Mouse (Mus musculus): ENCODE results near the gene Cyb5b. TPM values are rescaled to one million over a fixed set of nuclear protein-coding genes. Genes with fewer than 3 reads are reported as not detected.
A peak's percentile ranks its signal among the peaks of the same experiment; 100 is the strongest.

The Cyb5b gene
- polyA plus RNA-seq, 1 experiment from 2014 or later, result 177 TPM

DNA sequence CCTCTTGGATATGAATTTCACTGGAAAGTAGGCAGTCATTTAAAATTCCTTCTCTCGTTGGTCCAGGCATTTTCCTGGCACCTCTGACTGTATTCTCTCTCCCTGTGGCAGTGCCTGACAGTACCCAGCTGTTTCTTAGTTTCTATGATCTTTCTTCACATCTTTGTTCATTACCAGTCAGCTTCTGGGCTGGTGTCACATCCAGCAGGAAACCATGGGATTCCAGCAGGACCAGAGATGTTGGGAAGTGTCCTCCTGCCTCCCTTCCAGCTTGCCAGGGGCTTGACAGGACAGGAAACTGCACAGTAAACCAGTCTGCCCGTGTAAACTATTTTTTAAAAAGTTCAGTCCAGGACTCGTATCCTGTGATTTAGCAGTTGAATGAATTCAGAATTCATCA is 34.6 kb downstream of the Cyb5b start:
- no peaks in the 10 kb centered on the region for H3K4me1 ChIP-seq (ENCODE audit: control insufficient read depth, insufficient read depth, low read length)
- DNase-seq (ENCODE audit: low spot score, missing footprints) (peak; percentile 33), ATAC-seq (ENCODE audit: low FRiP score) (no peak)
- H3K4me3 ChIP-seq (ENCODE audit: low read depth, low read length), result no peak overlapping the region
- peaks cover 17% of the 10 kb centered on the region for H3K36me3 ChIP-seq (ENCODE audit: control insufficient read depth, insufficient read depth, low read length)
- no peaks in the 10 kb centered on the region for H3K27me3 ChIP-seq (ENCODE audit: control insufficient read depth, insufficient read depth, low read length)
- no peak overlapping the region for H3K9ac ChIP-seq (ENCODE audit: low read length)
- H3K27ac ChIP-seq (ENCODE audit: low read depth, low read length), result no peak overlapping the region
- 80% methylated on average over 3 of the region's 3 CpGs for WGBS
- no peak overlapping the region for H3K4me2 ChIP-seq
- H3K9me3 ChIP-seq (ENCODE audit: control insufficient read depth, low read length), result no peaks in the 10 kb centered on the region

DNA sequence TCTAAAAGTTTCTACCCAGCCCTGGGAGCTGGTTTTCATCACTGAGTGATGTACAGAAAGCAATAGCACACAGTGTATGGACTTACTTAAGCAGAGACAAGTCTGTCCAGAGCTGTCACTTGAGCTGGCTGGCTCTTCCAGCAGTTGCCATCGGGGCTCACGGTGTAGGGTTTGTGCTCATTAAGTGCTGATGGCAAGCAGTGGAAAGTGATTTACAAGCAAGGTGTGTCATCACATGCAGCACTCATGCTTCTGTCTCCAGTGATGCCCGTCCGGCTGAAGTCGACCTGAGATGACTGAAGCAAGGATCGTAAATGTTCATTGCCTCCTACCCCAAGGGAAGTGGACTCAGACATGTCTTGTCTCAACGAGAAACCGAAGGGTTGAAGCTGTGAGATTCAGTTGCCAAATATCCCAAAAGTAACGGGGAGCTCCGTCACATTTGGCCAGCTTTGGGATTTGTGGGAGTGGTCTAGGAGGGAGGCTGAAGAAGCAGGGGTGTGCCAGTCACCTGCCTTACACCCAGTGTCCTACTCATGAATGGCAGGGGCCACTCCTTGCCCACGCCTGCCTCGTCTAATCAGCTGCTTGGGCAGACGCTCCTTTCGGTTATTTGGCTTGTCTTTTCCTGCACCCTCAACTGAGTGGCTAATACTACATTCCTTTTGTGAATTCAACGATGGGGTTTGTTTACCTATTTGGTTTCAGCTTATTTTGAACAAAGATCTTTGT is 36.4 kb downstream of the Cyb5b start:
- Histone ChIP-seq H3K4me2 (no peak overlapping the region), H3K27me3 (ENCODE audit: control insufficient read depth, insufficient read depth, low read length) (no peaks in the 10 kb centered on the region), H3K36me3 (ENCODE audit: control insufficient read depth, insufficient read depth, low read length) (peaks cover 14% of the 10 kb centered on the region), H3K9ac (ENCODE audit: low read length) (no peak overlapping the region), H3K4me3 (ENCODE audit: low read depth, low read length) (no peak overlapping the region), H3K9me3 (ENCODE audit: control insufficient read depth, low read length) (no peaks in the 10 kb centered on the region), H3K27ac (ENCODE audit: low read depth, low read length) (no peak overlapping the region), H3K4me1 (ENCODE audit: control insufficient read depth, insufficient read depth, low read length) (no peaks in the 10 kb centered on the region)
- no peak for ATAC-seq (ENCODE audit: low FRiP score)
- DNase-seq (ENCODE audit: low spot score, missing footprints), result no peak
- WGBS, result 88% methylated on average over 15 of the region's 15 CpGs

DNA sequence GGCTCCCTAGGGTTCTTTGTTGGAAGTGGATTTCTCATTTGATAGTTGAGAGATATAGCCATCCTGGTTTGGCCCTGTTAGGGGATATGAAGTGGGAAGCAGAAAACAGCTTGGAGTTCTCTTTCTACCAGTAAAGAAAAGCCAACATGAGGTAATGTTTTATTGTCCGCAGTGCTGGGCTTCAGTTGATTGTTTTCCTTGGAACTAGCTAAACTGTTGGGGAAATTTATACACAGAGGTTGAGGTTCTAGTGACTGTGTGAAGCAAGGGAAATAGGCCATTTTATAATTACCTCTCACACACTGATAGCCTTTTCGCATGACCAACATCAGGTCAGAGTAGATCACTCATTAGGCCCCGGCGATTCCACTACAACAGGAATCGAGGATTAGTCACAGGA is 37.2 kb downstream of the Cyb5b start:
- no peak overlapping the region for H3K9ac ChIP-seq (ENCODE audit: low read length)
- no peak overlapping the region for H3K4me3 ChIP-seq (ENCODE audit: low read depth, low read length)
- ATAC-seq (ENCODE audit: low FRiP score) (no peak), DNase-seq (ENCODE audit: low spot score, missing footprints) (no peak)
- H3K9me3 ChIP-seq (ENCODE audit: control insufficient read depth, low read length), result no peaks in the 10 kb centered on the region
- peaks cover 11% of the 10 kb centered on the region for H3K36me3 ChIP-seq (ENCODE audit: control insufficient read depth, insufficient read depth, low read length)
- H3K4me1 ChIP-seq (ENCODE audit: control insufficient read depth, insufficient read depth, low read length), result no peaks in the 10 kb centered on the region
- no peaks in the 10 kb centered on the region for H3K27me3 ChIP-seq (ENCODE audit: control insufficient read depth, insufficient read depth, low read length)
- no peak overlapping the region for H3K27ac ChIP-seq (ENCODE audit: low read depth, low read length)
- 71% methylated on average over 5 of the region's 5 CpGs for WGBS
- H3K4me2 ChIP-seq, result no peak overlapping the region

DNA sequence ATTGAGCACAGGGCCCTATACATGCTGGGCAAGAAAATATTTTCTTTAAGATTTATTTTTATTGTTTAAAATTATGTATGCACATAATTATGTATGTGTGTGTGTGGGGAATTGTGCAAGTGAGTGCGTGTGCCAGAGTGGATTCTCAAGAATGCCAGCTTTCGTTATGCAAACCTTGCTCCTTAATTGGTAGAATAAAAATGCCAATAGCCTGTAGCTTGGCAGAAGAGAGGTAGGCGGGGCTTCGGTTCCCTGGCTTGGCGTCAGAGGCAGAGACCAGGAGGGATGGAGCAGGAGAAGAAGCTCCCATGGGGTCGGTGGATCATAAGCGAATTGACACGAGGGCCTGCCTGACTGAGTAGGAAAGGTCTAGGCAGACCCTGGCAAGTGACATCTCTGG is 42.2 kb downstream of the Cyb5b start:
- Histone ChIP-seq H3K36me3 (ENCODE audit: control insufficient read depth, insufficient read depth, low read length) (no peaks in the 10 kb centered on the region), H3K27me3 (ENCODE audit: control insufficient read depth, insufficient read depth, low read length) (no peaks in the 10 kb centered on the region), H3K9me3 (ENCODE audit: control insufficient read depth, low read length) (no peaks in the 10 kb centered on the region), H3K27ac (ENCODE audit: low read depth, low read length) (no peak overlapping the region), H3K4me2 (no peak overlapping the region), H3K4me1 (ENCODE audit: control insufficient read depth, insufficient read depth, low read length) (no peaks in the 10 kb centered on the region), H3K9ac (ENCODE audit: low read length) (no peak overlapping the region), H3K4me3 (ENCODE audit: low read depth, low read length) (no peak overlapping the region)
- DNase-seq (ENCODE audit: low spot score, missing footprints) (no peak), ATAC-seq (ENCODE audit: low FRiP score) (no peak)
- 73% methylated on average over 8 of the region's 8 CpGs for WGBS

DNA sequence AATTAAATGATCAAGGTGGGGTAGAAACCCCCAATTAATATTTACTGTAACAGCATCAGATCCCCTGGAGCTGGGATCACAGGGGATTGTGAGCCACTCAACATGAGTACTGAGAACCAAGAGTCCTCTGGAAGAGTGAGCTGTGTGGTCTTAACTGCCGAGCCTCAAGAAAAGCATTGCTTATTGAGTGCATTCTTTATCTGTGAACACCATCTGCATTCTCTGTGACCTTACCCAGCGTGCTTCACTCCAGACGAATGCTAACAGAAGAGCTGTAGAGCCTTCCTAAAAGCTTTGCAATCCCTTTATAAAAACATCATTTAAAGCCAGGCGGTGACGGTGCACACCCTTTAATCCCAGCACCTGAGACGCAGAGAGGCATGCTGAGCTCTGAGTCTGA is 42.9 kb downstream of the Cyb5b start:
- Histone ChIP-seq H3K36me3 (ENCODE audit: control insufficient read depth, insufficient read depth, low read length) (no peaks in the 10 kb centered on the region), H3K9ac (ENCODE audit: low read length) (no peak overlapping the region), H3K4me2 (no peak overlapping the region), H3K9me3 (ENCODE audit: control insufficient read depth, low read length) (no peaks in the 10 kb centered on the region), H3K4me3 (ENCODE audit: low read depth, low read length) (no peak overlapping the region), H3K4me1 (ENCODE audit: control insufficient read depth, insufficient read depth, low read length) (no peaks in the 10 kb centered on the region), H3K27me3 (ENCODE audit: control insufficient read depth, insufficient read depth, low read length) (no peaks in the 10 kb centered on the region), H3K27ac (ENCODE audit: low read depth, low read length) (no peak overlapping the region)
- ATAC-seq (ENCODE audit: low FRiP score) (no peak), DNase-seq (ENCODE audit: low spot score, missing footprints) (no peak)
- WGBS, result 76% methylated on average over 6 of the region's 6 CpGs

DNA sequence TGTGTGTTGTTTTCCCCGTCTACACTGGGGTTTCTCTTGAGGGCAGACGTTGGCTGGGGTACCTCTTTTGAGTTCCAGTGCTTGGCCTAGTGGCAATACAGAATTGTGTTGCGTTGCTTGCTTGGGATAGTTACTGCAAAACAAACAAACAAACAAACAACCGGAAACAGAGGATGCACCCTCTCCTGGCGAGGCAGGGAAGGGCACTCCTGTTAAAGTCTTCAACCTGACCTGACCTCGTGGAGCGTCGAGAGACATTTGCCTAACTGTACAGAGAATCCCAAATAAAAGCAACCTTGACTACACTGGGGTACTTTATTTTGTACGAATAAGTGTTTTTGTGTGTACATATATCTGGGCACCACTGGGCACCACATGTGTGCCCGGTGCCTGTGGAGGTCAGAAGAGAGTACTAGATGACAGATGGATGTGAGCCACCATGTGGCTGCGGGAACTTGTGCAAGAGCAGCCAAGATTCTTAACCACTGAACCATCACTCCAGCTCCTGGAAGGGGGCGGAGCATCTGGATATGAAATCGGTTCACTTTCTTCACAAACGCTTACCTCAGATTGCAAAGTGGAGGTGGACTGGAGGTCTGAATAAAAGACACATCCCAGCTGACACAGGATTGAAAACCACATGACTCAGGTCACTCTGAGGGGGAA is 44.5 kb downstream of the Cyb5b start:
- Histone ChIP-seq H3K9ac (ENCODE audit: low read length) (no peak overlapping the region), H3K9me3 (ENCODE audit: control insufficient read depth, low read length) (no peaks in the 10 kb centered on the region), H3K4me2 (no peak overlapping the region), H3K4me1 (ENCODE audit: control insufficient read depth, insufficient read depth, low read length) (no peaks in the 10 kb centered on the region), H3K36me3 (ENCODE audit: control insufficient read depth, insufficient read depth, low read length) (no peaks in the 10 kb centered on the region), H3K27me3 (ENCODE audit: control insufficient read depth, insufficient read depth, low read length) (no peaks in the 10 kb centered on the region), H3K27ac (ENCODE audit: low read depth, low read length) (no peak overlapping the region), H3K4me3 (ENCODE audit: low read depth, low read length) (no peak overlapping the region)
- DNase-seq (ENCODE audit: low spot score, missing footprints), result no peak
- no peak for ATAC-seq (ENCODE audit: low FRiP score)
- 91% methylated on average over 14 of the region's 14 CpGs for WGBS

DNA sequence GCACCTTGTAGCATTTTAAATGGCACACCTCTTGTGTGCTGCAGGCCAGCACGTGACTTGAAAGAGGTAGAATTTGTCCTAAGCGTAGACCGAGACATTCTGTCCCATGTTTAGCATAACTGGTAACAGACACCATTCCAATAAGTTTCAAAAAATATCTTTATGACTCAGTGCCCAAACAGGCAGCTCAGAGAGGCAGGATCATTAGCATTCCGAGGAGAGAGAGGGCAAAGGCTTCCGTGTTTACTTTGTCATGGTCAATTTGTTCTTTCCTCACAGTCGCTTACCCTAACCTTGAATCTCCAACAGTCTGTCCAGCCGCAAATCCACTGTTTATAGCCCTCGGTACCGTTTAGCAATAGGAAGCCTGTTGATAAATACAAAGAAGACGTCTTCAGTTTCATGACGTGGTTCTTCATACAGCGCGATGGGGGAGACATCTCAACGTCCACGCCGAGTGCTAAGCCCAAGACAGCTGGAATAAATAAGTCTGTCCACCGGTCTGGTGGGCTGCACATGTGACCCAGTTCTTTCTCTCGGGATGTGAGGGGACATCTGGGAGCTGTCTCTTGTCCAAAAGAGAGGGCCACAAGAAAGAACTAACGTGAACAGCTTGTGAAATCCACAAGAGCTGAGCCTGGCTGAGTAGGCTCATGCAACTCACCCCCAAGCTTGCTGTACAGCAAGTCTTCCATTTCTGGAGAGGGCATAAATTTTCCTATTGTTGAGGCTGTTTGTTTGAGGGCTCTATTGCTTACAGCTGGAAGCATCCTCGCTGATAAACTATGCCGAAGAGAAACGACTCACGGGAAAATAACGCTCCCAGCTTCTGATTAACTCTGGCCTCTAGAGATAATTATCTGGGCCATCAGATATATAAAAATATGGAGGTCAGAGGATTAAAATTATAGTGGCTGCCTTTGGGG is 47.7 kb downstream of the Cyb5b start:
- DNase-seq (ENCODE audit: low spot score, missing footprints), result no peak
- Histone ChIP-seq H3K4me2 (no peak overlapping the region), H3K4me1 (ENCODE audit: control insufficient read depth, insufficient read depth, low read length) (no peaks in the 10 kb centered on the region), H3K27me3 (ENCODE audit: control insufficient read depth, insufficient read depth, low read length) (no peaks in the 10 kb centered on the region), H3K9ac (ENCODE audit: low read length) (no peak overlapping the region), H3K4me3 (ENCODE audit: low read depth, low read length) (no peak overlapping the region), H3K36me3 (ENCODE audit: control insufficient read depth, insufficient read depth, low read length) (no peaks in the 10 kb centered on the region), H3K27ac (ENCODE audit: low read depth, low read length) (no peak overlapping the region), H3K9me3 (ENCODE audit: control insufficient read depth, low read length) (no peaks in the 10 kb centered on the region)
- 75% methylated on average over 24 of the region's 24 CpGs for WGBS
- ATAC-seq (ENCODE audit: low FRiP score), result no peak

DNA sequence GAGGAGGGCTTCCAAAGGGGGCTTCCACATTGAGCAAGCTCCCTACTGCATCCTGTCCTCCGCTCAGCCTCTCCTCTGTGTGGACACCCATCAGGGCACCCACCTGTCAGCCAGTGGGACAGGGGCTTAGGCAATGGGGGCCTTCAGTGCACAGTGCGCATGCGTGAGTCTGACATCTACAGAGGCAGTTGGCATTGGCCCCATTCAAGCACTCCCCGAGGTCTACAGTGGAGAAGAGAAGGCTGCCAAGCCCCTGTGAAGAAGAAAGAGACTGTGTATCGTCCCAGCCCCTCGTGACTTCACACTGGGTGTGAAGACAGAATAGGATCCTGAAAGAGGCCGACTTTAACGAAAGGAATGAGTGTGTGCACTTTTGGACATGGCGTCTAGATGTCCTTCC is 54.7 kb downstream of the Cyb5b start:
- H3K4me1 ChIP-seq (ENCODE audit: control insufficient read depth, insufficient read depth, low read length), result no peaks in the 10 kb centered on the region
- H3K27ac ChIP-seq (ENCODE audit: low read depth, low read length), result no peak overlapping the region
- WGBS, result 94% methylated on average over 9 of the region's 9 CpGs
- H3K4me3 ChIP-seq (ENCODE audit: low read depth, low read length), result no peak overlapping the region
- no peaks in the 10 kb centered on the region for H3K36me3 ChIP-seq (ENCODE audit: control insufficient read depth, insufficient read depth, low read length)
- no peaks in the 10 kb centered on the region for H3K27me3 ChIP-seq (ENCODE audit: control insufficient read depth, insufficient read depth, low read length)
- ATAC-seq (ENCODE audit: low FRiP score) (no peak), DNase-seq (ENCODE audit: low spot score, missing footprints) (no peak)
- H3K9ac ChIP-seq (ENCODE audit: low read length), result no peak overlapping the region
- H3K9me3 ChIP-seq (ENCODE audit: control insufficient read depth, low read length), result no peaks in the 10 kb centered on the region
- H3K4me2 ChIP-seq, result no peak overlapping the region

Data from midbrain, embryonic 11.5 days (tissue).